Mouse (Mus musculus): ENCODE data around the gene Acvr2b.

- no peak for TF ChIP-seq POLR2A (IDR thresholded peaks at IDR 0.05; ENCODE audit: low read depth, low read length)
- no peak for TF ChIP-seq CTCF (IDR thresholded peaks at IDR 0.05; ENCODE audit: extremely low read depth, insufficient read depth, insufficient read length, insufficient replicate concordance)
Measured at GRCm38 (mm10) chr9:119375556-119375955, 26.4 kb upstream of the Acvr2b start.

All from spleen, adult 2 months (tissue).